Mouse (Mus musculus) embryo, embryonic 10 days (tissue): ENCODE results near the gene Lingo1.

Experiments
- DNase-seq: peaks from one replicate; pipeline ENCODE4 v3.0.0-alpha.2; 2015; ENCODE audit warnings: low spot score

Lingo1 gene

GRCm38 (mm10) chr9:56776881-56777801 is 19.1 kb downstream of the Lingo1 start:
- no peak for DNase-seq

- no peak for DNase-seq
These were observed 20.9 kb downstream of the Lingo1 start for GRCm38 (mm10) chr9:56775161-56775934.

GRCm38 (mm10) chr9:56774231-56774630 is 22.0 kb downstream of the Lingo1 start:
- DNase-seq = peak; percentile 78

- no peak for DNase-seq
These were observed 22.6 kb downstream of the Lingo1 start for GRCm38 (mm10) chr9:56773666-56774065.

GRCm38 (mm10) chr9:56767653-56768136 is 28.6 kb downstream of the Lingo1 start:
- no peak for DNase-seq

GRCm38 (mm10) chr9:56766629-56767357 is 29.5 kb downstream of the Lingo1 start:
- no peak for DNase-seq

GRCm38 (mm10) chr9:56762106-56762562 is 34.1 kb downstream of the Lingo1 start:
- no peak for DNase-seq

- DNase-seq = peak; percentile 26
These were observed 38.5 kb downstream of the Lingo1 start for GRCm38 (mm10) chr9:56757791-56758190.

GRCm38 (mm10) chr9:56755119-56755518 is 41.1 kb downstream of the Lingo1 start:
- DNase-seq = no peak

- DNase-seq = no peak
These were observed 42.9 kb downstream of the Lingo1 start for GRCm38 (mm10) chr9:56753386-56753785.

GRCm38 (mm10) chr9:56748056-56748455 is 48.2 kb downstream of the Lingo1 start:
- DNase-seq = no peak

- DNase-seq = no peak
These were observed 49.4 kb downstream of the Lingo1 start for GRCm38 (mm10) chr9:56746926-56747294.

GRCm38 (mm10) chr9:56746195-56746925 is 49.9 kb downstream of the Lingo1 start:
- DNase-seq = no peak

GRCm38 (mm10) chr9:56744369-56744768 is 51.9 kb downstream of the Lingo1 start:
- no peak for DNase-seq

GRCm38 (mm10) chr9:56739181-56739737 is 57.0 kb downstream of the Lingo1 start:
- DNase-seq = no peak

- peak; percentile 89 for DNase-seq
These were observed 57.8 kb downstream of the Lingo1 start for GRCm38 (mm10) chr9:56738261-56739171.

GRCm38 (mm10) chr9:56734398-56734797 is 61.9 kb downstream of the Lingo1 start:
- DNase-seq = no peak

- no peak for DNase-seq
These were observed 65.3 kb downstream of the Lingo1 start for GRCm38 (mm10) chr9:56730997-56731396.

GRCm38 (mm10) chr9:56729145-56729544 is 67.1 kb downstream of the Lingo1 start:
- no peak for DNase-seq
